Mouse (Mus musculus) stomach, embryonic 16.5 days (tissue): Measurements from ENCODE around the gene Zfp661. TPM values are rescaled to one million over a fixed set of nuclear protein-coding genes. Genes with fewer than 3 reads are reported as not detected.

ENCODE experiments used
- polyA plus RNA-seq: library from polyadenylated mRNA; unstranded; fragments of >200 nt; fragmentation: Nextera tagmentation; extraction: Ambion mirVana; gene quantifications from 2 replicates; pipeline ENCODE4 v1.2.1, GENCODE M21; 2015

The Zfp661 gene
- polyA plus RNA-seq, 1 experiment from 2014 or later, result 4.7 TPM

Other genes with a start within 250 kb of the Zfp661 start
- gene Astl, start 248.5 kb downstream of the Zfp661 start, polyA plus RNA-seq, result not detected in 2 replicates
- 2.4 and 3.6 TPM in 2 replicates for gene Adra2b, start 223.9 kb downstream of the Zfp661 start, polyA plus RNA-seq
- 0.28 and 0.36 TPM in 2 replicates for gene Gpat2, start 161.9 kb downstream of the Zfp661 start, polyA plus RNA-seq
- gene Fahd2a, start 142.5 kb downstream of the Zfp661 start, polyA plus RNA-seq, result 25.6 and 27.8 TPM in 2 replicates
- 3.1 and 3.6 TPM in 2 replicates for gene Kcnip3, start 65.0 kb downstream of the Zfp661 start, polyA plus RNA-seq
- gene Prom2, start 45.6 kb downstream of the Zfp661 start, polyA plus RNA-seq, result 21.1 and 30.0 TPM in 2 replicates
- 118 and 128 TPM in 2 replicates for gene Mrps5, start 128 bp upstream of the Zfp661 start, polyA plus RNA-seq
- gene Mal, start 69.6 kb upstream of the Zfp661 start, polyA plus RNA-seq, result 143 and 246 TPM in 2 replicates
- gene Mall, start 142.8 kb upstream of the Zfp661 start, polyA plus RNA-seq, result 54.8 and 76.5 TPM in 2 replicates
- 28.3 and 36.2 TPM in 2 replicates for gene Nphp1, start 201.8 kb upstream of the Zfp661 start, polyA plus RNA-seq
- 37.6 and 44.2 TPM in 2 replicates for gene Mtln, start 205.4 kb upstream of the Zfp661 start, polyA plus RNA-seq
- gene Bub1, start 244.8 kb upstream of the Zfp661 start, polyA plus RNA-seq, result 38.3 and 39.7 TPM in 2 replicates